Mouse (Mus musculus) MEL (cell line): ENCODE measurements around the gene Ccl12. TPM values are rescaled to one million over a fixed set of nuclear protein-coding genes. Genes with fewer than 3 reads are reported as not detected.

Experiments
- DNase-seq: peaks from one replicate; pipeline ENCODE4 v3.0.0; 2011; ENCODE audit warnings: low read depth, low spot score
- H3K27ac ChIP-seq: 2 replicates; pipeline ENCODE4 v1.5.1; 2012; ENCODE audit warnings: low read depth, mild to moderate bottlenecking, control low read depth, low read length, moderate library complexity; ENCODE audit not compliant: control insufficient read depth
- H3K27me3 ChIP-seq, 2 experiments: fragments of 150-350 bp in 1 of 2; sonication (generic) in 1 of 2; 2 replicates each; pipeline ENCODE4 v1.6.1; 2012; ENCODE audit warnings: low read length in 2 of 2, mild to moderate bottlenecking in 2 of 2, improper control_type of control experiment in 1 of 2, moderate library complexity in 1 of 2; ENCODE audit not compliant: insufficient read depth in 2 of 2, control insufficient read depth in 1 of 2
- H3K36me3 ChIP-seq, 2 experiments: 2 replicates each; pipeline ENCODE4 v1.6.1; 2012 to 2014; ENCODE audit warnings: low read length in 2 of 2, improper control_type of control experiment in 1 of 2, inconsistent platforms in 1 of 2, mild to moderate bottlenecking in 1 of 2; ENCODE audit not compliant: insufficient read depth in 2 of 2, control insufficient read depth in 1 of 2
- H3K4me1 ChIP-seq, 2 experiments: fragments of 150-350 bp in 1 of 2; sonication (generic) in 1 of 2; 2 replicates each; pipeline ENCODE4 v1.6.1; 2012; ENCODE audit warnings: low read length in 2 of 2, improper control_type of control experiment in 1 of 2, mild to moderate bottlenecking in 1 of 2; ENCODE audit not compliant: insufficient read depth in 2 of 2, control insufficient read depth in 1 of 2
- H3K4me3 ChIP-seq, 2 experiments: fragments of 150-350 bp in 1 of 2; sonication (generic) in 1 of 2; 2 replicates each; pipeline ENCODE4 v1.5.1; 2012; ENCODE audit warnings: low read depth in 2 of 2, low read length in 2 of 2, mild to moderate bottlenecking in 2 of 2, moderate library complexity in 2 of 2, control low read depth in 1 of 2, improper control_type of control experiment in 1 of 2; ENCODE audit not compliant: control insufficient read depth in 1 of 2, insufficient read depth in 1 of 2
- H3K79me2 ChIP-seq: 2 replicates; pipeline ENCODE4 v1.6.1; 2012; ENCODE audit warnings: mild to moderate bottlenecking, low read length, moderate library complexity; ENCODE audit not compliant: control insufficient read depth, poor library complexity, insufficient read depth
- H3K9ac ChIP-seq: 2 replicates; pipeline ENCODE4 v1.6.1; 2012; ENCODE audit warnings: low read depth, mild to moderate bottlenecking, control low read depth, low read length, moderate library complexity; ENCODE audit not compliant: control insufficient read depth, poor library complexity, severe bottlenecking
- H3K9me3 ChIP-seq: fragments of 150-350 bp; sonication (generic); replicated peaks from 2 replicates; pipeline ENCODE4 v1.6.1; 2012; ENCODE audit warnings: mild to moderate bottlenecking, low read length, improper control_type of control experiment, moderate library complexity; ENCODE audit not compliant: insufficient read depth
- KAT2A ChIP-seq: conservative IDR thresholded peaks from 2 replicates; pipeline ENCODE4 v1.6.1; 2012; ENCODE audit warnings: low read depth, low read length, improper control_type of control experiment, inconsistent platforms
- MAX ChIP-seq: IDR thresholded peaks from 2 replicates; pipeline ENCODE4 v1.6.1; 2011; ENCODE audit warnings: low read length, improper control_type of control experiment
- NRF1 ChIP-seq: IDR thresholded peaks from 2 replicates; pipeline ENCODE4 v1.6.1; 2014; ENCODE audit warnings: low read depth, mild to moderate bottlenecking, inconsistent platforms, low read length, improper control_type of control experiment, moderate library complexity; ENCODE audit not compliant: poor library complexity, insufficient read depth, severe bottlenecking
- POLR2A ChIP-seq, 2 experiments: IDR thresholded peaks; 2 replicates each; pipeline ENCODE4 v1.6.1; 2011 to 2012; ENCODE audit warnings: low read length in 2 of 2, mild to moderate bottlenecking in 2 of 2, control low read depth in 1 of 2, improper control_type of control experiment in 1 of 2, low read depth in 1 of 2, moderate library complexity in 1 of 2; ENCODE audit not compliant: control insufficient read depth in 1 of 2, insufficient read depth in 1 of 2, poor library complexity in 1 of 2
- POLR2AphosphoS5 ChIP-seq: IDR thresholded peaks from 2 replicates; pipeline ENCODE4 v1.6.1; 2012; ENCODE audit warnings: low read depth, borderline replicate concordance, mild to moderate bottlenecking, inconsistent platforms, low read length, moderate library complexity, mixed read lengths
- SIN3A ChIP-seq: IDR thresholded peaks from 2 replicates; pipeline ENCODE4 v1.6.1; 2012; ENCODE audit warnings: low read length, improper control_type of control experiment, inconsistent platforms
- SMC3 ChIP-seq: IDR thresholded peaks from 2 replicates; pipeline ENCODE4 v1.6.1; 2011; ENCODE audit warnings: low read depth, low read length, improper control_type of control experiment
- TAL1 ChIP-seq: IDR thresholded peaks from 2 replicates; pipeline ENCODE4 v1.6.1; 2012; ENCODE audit warnings: mild to moderate bottlenecking, inconsistent platforms, low read length, moderate library complexity, mixed read lengths
- TBP ChIP-seq: IDR thresholded peaks from 2 replicates; pipeline ENCODE4 v1.8.0; 2011; ENCODE audit warnings: low read depth, low read length, improper control_type of control experiment
- USF2 ChIP-seq, 2 experiments: IDR thresholded peaks; 2 replicates each; pipeline ENCODE4 v1.6.1; 2011 to 2012; ENCODE audit warnings: improper control_type of control experiment in 2 of 2, low read length in 2 of 2, borderline replicate concordance in 1 of 2, inconsistent platforms in 1 of 2, low read depth in 1 of 2, mild to moderate bottlenecking in 1 of 2; ENCODE audit not compliant: insufficient read depth in 1 of 2
- polyA plus RNA-seq, 2 experiments: library from polyadenylated mRNA; stranded (reverse) in 1 of 2; unstranded in 1 of 2; fragments of >175 nt in 1 of 2; fragments of >200 nt in 1 of 2; gene quantifications; 2 replicates each; pipeline versions ENCODE4 v1.2.1 to v1.2.4; 2012; ENCODE audit warnings: low replicate concordance in 2 of 2, low read depth in 1 of 2; ENCODE audit not compliant: insufficient read length in 2 of 2, insufficient read depth in 1 of 2, missing spikeins in 1 of 2
- total RNA-seq: library from RNA; depleted of rRNA; stranded (reverse); fragments of 300-350 nt; gene quantifications from 2 replicates; pipeline ENCODE4 v1.2.3, GENCODE M21; 2012; rRNA removed

The Ccl12 gene
- total and polyA plus RNA-seq, 3 experiments, result not detected

DNA sequence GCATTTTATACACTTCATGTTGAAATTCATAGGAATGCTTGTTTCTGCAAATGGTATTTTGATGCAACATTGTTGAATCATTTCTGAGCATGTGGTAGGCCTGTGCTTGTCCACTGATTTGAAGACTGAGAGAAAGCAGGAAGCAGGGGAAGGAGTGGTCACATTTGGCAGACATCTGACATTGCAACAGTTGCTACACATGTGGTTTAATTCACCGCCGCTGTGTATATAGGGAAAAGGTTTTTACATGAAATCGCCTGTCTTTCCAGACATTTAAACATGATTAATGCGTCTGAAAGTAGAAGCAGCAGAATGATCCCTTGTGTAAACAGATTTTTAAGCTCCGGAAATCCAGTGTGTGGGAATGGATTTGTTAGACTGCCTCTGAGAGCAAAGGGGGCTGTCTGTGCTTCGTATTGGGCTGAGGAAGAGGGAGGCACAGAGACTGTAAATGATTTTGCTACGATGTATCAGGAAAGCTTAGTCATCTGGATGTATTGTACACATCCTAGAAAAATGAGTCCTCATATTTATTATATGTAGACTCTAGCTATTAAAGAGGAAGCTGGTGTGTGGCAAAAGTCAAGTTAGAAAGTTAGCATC, 37.9 kb downstream of the Ccl12 start:
- Histone ChIP-seq H3K27me3 (no peaks in the 10 kb centered on the region), H3K4me3 (no peak overlapping the region), H3K27ac (no peak overlapping the region), H3K4me1 (no peaks in the 10 kb centered on the region), H3K9me3 (no peaks in the 10 kb centered on the region), H3K79me2 (no peaks in the 10 kb centered on the region), H3K36me3 (no peaks in the 10 kb centered on the region), H3K9ac (no peak overlapping the region)
- TF ChIP-seq KAT2A, result no peak
- TF ChIP-seq SIN3A, result no peak
- TF ChIP-seq POLR2AphosphoS5, result no peak
- no peak for TF ChIP-seq TBP
- no peak for TF ChIP-seq TAL1
- TF ChIP-seq POLR2A (IDR thresholded peaks at IDR 0.05; ENCODE audit: control insufficient read depth in 1 of 2, insufficient read depth in 1 of 2, low read depth in 1 of 2, low read length in 2 of 2, poor library complexity in 1 of 2), result no peak
- TF ChIP-seq USF2 (IDR thresholded peaks at IDR 0.05; ENCODE audit: borderline replicate concordance in 1 of 2, insufficient read depth in 1 of 2, low read depth in 1 of 2, low read length in 2 of 2), result no peak
- no peak for TF ChIP-seq SMC3
- no peak for TF ChIP-seq MAX
- TF ChIP-seq NRF1, result no peak
- DNase-seq, result no peak

Other genes starting within 250 kb of the Ccl12 start
- not detected in 2 replicates for gene 5530401A14Rik, start 241.2 kb upstream of the Ccl12 start, total RNA-seq
- gene 5530401A14Rik, start 241.2 kb upstream of the Ccl12 start, polyA plus RNA-seq, result not detected
- not detected in 2 replicates for gene Asic2, start 133.4 kb upstream of the Ccl12 start, total RNA-seq
- not detected for gene Asic2, start 133.4 kb upstream of the Ccl12 start, polyA plus RNA-seq
- gene Ccl2, start 66.3 kb upstream of the Ccl12 start, total RNA-seq, result 0.15 and 0.20 TPM in 2 replicates
- not detected for gene Ccl2, start 66.3 kb upstream of the Ccl12 start, polyA plus RNA-seq
- not detected in 2 replicates for gene Gm17268, start 63.3 kb upstream of the Ccl12 start, total RNA-seq
- not detected for gene Gm17268, start 63.3 kb upstream of the Ccl12 start, polyA plus RNA-seq
- not detected in 2 replicates for gene Ccl7, start 56.1 kb upstream of the Ccl12 start, total RNA-seq
- not detected for gene Ccl7, start 56.1 kb upstream of the Ccl12 start, polyA plus RNA-seq
- gene Ccl11, start 44.0 kb upstream of the Ccl12 start, total RNA-seq, result not detected in 2 replicates
- not detected for gene Ccl11, start 44.0 kb upstream of the Ccl12 start, polyA plus RNA-seq
- gene Ccl8, start 13.3 kb downstream of the Ccl12 start, total RNA-seq, result not detected in 2 replicates
- gene Ccl8, start 13.3 kb downstream of the Ccl12 start, polyA plus RNA-seq, result not detected
- not detected in 2 replicates for gene Ccl1, start 203.8 kb downstream of the Ccl12 start, total RNA-seq
- gene Ccl1, start 203.8 kb downstream of the Ccl12 start, polyA plus RNA-seq, result not detected